In the genomic region with DNA sequence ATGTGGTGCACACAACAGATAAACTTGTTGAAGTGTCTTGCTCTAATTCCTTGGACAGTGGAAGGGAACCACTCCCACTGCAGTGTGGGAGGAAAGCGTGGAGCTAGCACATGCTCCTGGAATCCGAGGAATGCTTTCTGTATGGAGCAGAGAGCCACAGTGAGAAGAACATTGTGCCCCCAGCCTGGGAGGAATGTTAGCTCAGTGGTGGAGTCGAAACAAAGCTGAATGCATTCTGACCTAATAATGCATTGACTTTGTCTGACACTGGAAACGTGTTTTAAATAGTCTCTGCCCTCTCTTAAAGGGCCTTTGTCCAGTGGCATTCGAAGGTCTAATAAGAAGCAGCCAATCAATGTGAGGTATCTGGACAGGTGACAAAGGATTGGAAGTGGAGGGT, we compare ENCODE assay signal across 9 mouse cellular contexts.
DNase-seq lines count a peak whose midpoint lies in the region; ATAC-seq and TF ChIP-seq lines count a peak whose summit lies in the region.
"Had no signal": no experiment of that assay in that cellular context is flagged by ENCODE, and none has a peak within 500 bp of the region (broad histone marks: within the 10 kb centered on the region; RNA-seq: fewer than 3 reads in every experiment).

No protein-coding gene starts in this region.

- peaks cover 13% of the 10 kb centered on the region for H3K4me1 ChIP-seq in midbrain, embryonic 10.5 days
- peaks cover 6% of the 10 kb centered on the region; the same call in 1 of the 2 replicates for H3K4me1 ChIP-seq in midbrain, embryonic 15.5 days
- H3K4me1 ChIP-seq in heart, embryonic 11.5 days (ENCODE audit: control insufficient read depth, insufficient read depth, low read length) = peaks cover 9% of the 10 kb centered on the region
- 0 out of 2 replicates have a peak, but pooled peaks cover 4% of the 10 kb centered on the region for H3K4me1 ChIP-seq in limb, embryonic 11.5 days (ENCODE audit: control insufficient read depth, insufficient read depth, low read length)
- H3K4me1 ChIP-seq in stomach, postnatal 0 days (replicated peaks; ENCODE audit: control insufficient read depth, insufficient read depth) = no peaks in the 10 kb centered on the region
- H3K4me1 ChIP-seq: liver, embryonic 13.5 days had no signal

- 0 out of 2 replicates have a peak overlapping the region, but pooled peaks have one; percentile 17 for H3K27ac ChIP-seq in midbrain, embryonic 10.5 days (replicated peaks)
- H3K27ac ChIP-seq in midbrain, embryonic 15.5 days = no peak overlapping the region
- H3K27ac ChIP-seq in heart, embryonic 11.5 days (ENCODE audit: low read depth, low read length) = peak overlapping the region; percentile 86
- no peak overlapping the region for H3K27ac ChIP-seq in limb, embryonic 11.5 days (replicated peaks; ENCODE audit: low read depth, low read length)
- no peak overlapping the region for H3K27ac ChIP-seq in stomach, postnatal 0 days (replicated peaks)
- H3K27ac ChIP-seq: liver, embryonic 13.5 days had no signal

- no peak for TF ChIP-seq EP300 in stomach, postnatal 0 days (optimal IDR thresholded peaks at IDR 0.05)

- no peaks in the 10 kb centered on the region for H3K27me3 ChIP-seq in midbrain, embryonic 10.5 days (ENCODE audit: low read depth, poor library complexity, severe bottlenecking)
- H3K27me3 ChIP-seq in midbrain, embryonic 15.5 days (replicated peaks) = no peaks in the 10 kb centered on the region
- H3K27me3 ChIP-seq in heart, embryonic 11.5 days (ENCODE audit: control insufficient read depth, insufficient read depth, low read length) = no peaks in the 10 kb centered on the region
- H3K27me3 ChIP-seq in limb, embryonic 11.5 days (ENCODE audit: control insufficient read depth, insufficient read depth, low read length) = no peaks in the 10 kb centered on the region
- H3K27me3 ChIP-seq in stomach, postnatal 0 days (ENCODE audit: control insufficient read depth, insufficient read depth, low read length) = no peaks in the 10 kb centered on the region
- H3K27me3 ChIP-seq: liver, embryonic 13.5 days had no signal

- no peak overlapping the region for H3K9ac ChIP-seq in midbrain, embryonic 15.5 days
- peak overlapping the region; percentile 30; the same call in 1 of the 2 replicates for H3K9ac ChIP-seq in heart, embryonic 11.5 days (ENCODE audit: low read depth, low read length)
- H3K9ac ChIP-seq in limb, embryonic 11.5 days (ENCODE audit: low read length) = no peak overlapping the region
- H3K9ac ChIP-seq in stomach, postnatal 0 days (ENCODE audit: low read length) = no peak overlapping the region
- H3K9ac ChIP-seq: liver, embryonic 13.5 days had no signal

- TF ChIP-seq CTCF in stomach, postnatal 0 days (IDR thresholded peaks at IDR 0.05; ENCODE audit: low read depth) = no peak

- DNase-seq in midbrain, embryonic 10.5 days (ENCODE audit: low spot score) = peak; percentile 25
- peak; percentile 45 for DNase-seq in limb, embryonic 11.5 days (ENCODE audit: low spot score)
- peak; percentile 18 for DNase-seq in stomach, postnatal 0 days (ENCODE audit: low spot score)
- DNase-seq in adrenal gland, adult 8-10 months = no peak
- no peak for DNase-seq in adrenal gland, adult 2 months
- no peak for DNase-seq in spleen, postnatal 14 days (ENCODE audit: low spot score in 2 of 2)
- DNase-seq: liver, embryonic 13.5 days had no signal

- H3K4me3 ChIP-seq in midbrain, embryonic 10.5 days = no peak overlapping the region
- H3K4me3 ChIP-seq in midbrain, embryonic 15.5 days = no peak overlapping the region
- no peak overlapping the region for H3K4me3 ChIP-seq in heart, embryonic 11.5 days (ENCODE audit: low read depth, low read length)
- no peak overlapping the region for H3K4me3 ChIP-seq in limb, embryonic 11.5 days (ENCODE audit: low read depth, low read length)
- no peak overlapping the region for H3K4me3 ChIP-seq in stomach, postnatal 0 days (ENCODE audit: low read depth, low read length)
- H3K4me3 ChIP-seq: liver, embryonic 13.5 days had no signal

- 26% methylated on average over 5 of the region's 5 CpGs for WGBS in midbrain, embryonic 10.5 days
- 15% methylated on average over 5 of the region's 5 CpGs for WGBS in midbrain, embryonic 15.5 days
- WGBS in heart, embryonic 11.5 days (ENCODE audit: insufficient replicate concordance) = 19% methylated on average over 5 of the region's 5 CpGs
- WGBS in limb, embryonic 11.5 days = 28% methylated on average over 5 of the region's 5 CpGs
- whole genome bisulfite sequencing in stomach, postnatal 0 days = 16% methylated on average over 5 of the region's 5 CpGs

- no peaks in the 10 kb centered on the region for H3K9me3 ChIP-seq in midbrain, embryonic 10.5 days (replicated peaks)
- H3K9me3 ChIP-seq in midbrain, embryonic 15.5 days = no peaks in the 10 kb centered on the region
- H3K9me3 ChIP-seq in heart, embryonic 11.5 days (replicated peaks; ENCODE audit: control insufficient read depth, low read length) = no peaks in the 10 kb centered on the region
- H3K9me3 ChIP-seq in limb, embryonic 11.5 days (ENCODE audit: control insufficient read depth, low read length) = no peaks in the 10 kb centered on the region
- no peaks in the 10 kb centered on the region for H3K9me3 ChIP-seq in stomach, postnatal 0 days (ENCODE audit: control insufficient read depth, low read length)
- H3K9me3 ChIP-seq: liver, embryonic 13.5 days had no signal

- H3K36me3 ChIP-seq in midbrain, embryonic 10.5 days = no peaks in the 10 kb centered on the region
- no peaks in the 10 kb centered on the region for H3K36me3 ChIP-seq in midbrain, embryonic 15.5 days (replicated peaks)
- H3K36me3 ChIP-seq in heart, embryonic 11.5 days (ENCODE audit: control insufficient read depth, insufficient read depth, low read length) = no peaks in the 10 kb centered on the region
- no peaks in the 10 kb centered on the region for H3K36me3 ChIP-seq in limb, embryonic 11.5 days (ENCODE audit: control insufficient read depth, insufficient read depth, low read length)
- no peaks in the 10 kb centered on the region for H3K36me3 ChIP-seq in stomach, postnatal 0 days (ENCODE audit: control insufficient read depth, insufficient read depth, low read length)
- H3K36me3 ChIP-seq: liver, embryonic 13.5 days had no signal

- ATAC-seq in midbrain, embryonic 15.5 days (replicated peaks) = no peak
- ATAC-seq in heart, embryonic 11.5 days (replicated peaks; ENCODE audit: insufficient number of reproducible peaks, low FRiP score, low TSS enrichment) = peak; percentile 85
- 0 out of 2 replicates have a peak, but pooled peaks have one; percentile 61 for ATAC-seq in limb, embryonic 11.5 days (ENCODE audit: insufficient number of reproducible peaks, low FRiP score, low TSS enrichment, low read depth)
- peak; percentile 51; the same call in 1 of the 2 replicates for ATAC-seq in stomach, postnatal 0 days (ENCODE audit: low FRiP score, low TSS enrichment)

- no peak overlapping the region for H3K4me2 ChIP-seq in midbrain, embryonic 15.5 days
- H3K4me2 ChIP-seq in heart, embryonic 11.5 days = no peak overlapping the region
- H3K4me2 ChIP-seq in limb, embryonic 11.5 days (ENCODE audit: low read depth, severe bottlenecking) = no peak overlapping the region
- H3K4me2 ChIP-seq in stomach, postnatal 0 days (replicated peaks; ENCODE audit: low read depth) = no peak overlapping the region
- H3K4me2 ChIP-seq: liver, embryonic 13.5 days had no signal

Comparison
In these comparisons a context has a peak if more than half of its experiments do, and no peak if none do; other contexts are left out.
1. H3K27ac ChIP-seq: peak in midbrain, embryonic 10.5 days (single experiment) and heart, embryonic 11.5 days (single experiment); none in midbrain, embryonic 15.5 days (single experiment), limb, embryonic 11.5 days (single experiment) and stomach, postnatal 0 days (single experiment).
2. DNase-seq: peak in midbrain, embryonic 10.5 days (single experiment), limb, embryonic 11.5 days (single experiment) and stomach, postnatal 0 days (single experiment); none in adrenal gland, adult 8-10 months (single experiment), adrenal gland, adult 2 months (single experiment) and spleen, postnatal 14 days (0 of 2).